Mouse (Mus musculus) kidney, embryonic 15.5 days (tissue): ENCODE data around the gene Tns1. TPM values are rescaled to one million over a fixed set of nuclear protein-coding genes. Genes with fewer than 3 reads are reported as not detected.

Experiments
- ATAC-seq: fragments of 200-750 bp; cut with Nextera tagmentation; replicated peaks from 2 replicates; pipeline ENCODE4 v1.8.0; 2017; ENCODE audit warnings: moderate TSS enrichment; ENCODE audit not compliant: low FRiP score
- H3K27ac ChIP-seq: fragments of 300-500 bp; sonication (generic); 2 replicates; pipeline ENCODE4 v1.5.1; 2015; ENCODE audit warnings: mild to moderate bottlenecking, inconsistent platforms
- H3K27me3 ChIP-seq: fragments of 300-500 bp; sonication (generic); 2 replicates; pipeline ENCODE4 v1.6.1; 2015; ENCODE audit warnings: inconsistent platforms
- H3K36me3 ChIP-seq: fragments of 300-500 bp; sonication (generic); 2 replicates; pipeline ENCODE4 v1.6.1; 2015; ENCODE audit warnings: inconsistent platforms
- H3K4me1 ChIP-seq: fragments of 300-500 bp; sonication (generic); 2 replicates; pipeline ENCODE4 v1.6.1; 2015; ENCODE audit warnings: inconsistent platforms
- H3K4me2 ChIP-seq: fragments of 300-500 bp; sonication (generic); 2 replicates; pipeline ENCODE4 v1.6.1; 2015; ENCODE audit warnings: moderate library complexity, mild to moderate bottlenecking, inconsistent platforms
- H3K4me3 ChIP-seq: fragments of 300-500 bp; sonication (generic); replicated peaks from 2 replicates; pipeline ENCODE4 v1.5.1; 2015; ENCODE audit warnings: mild to moderate bottlenecking, inconsistent platforms
- H3K9ac ChIP-seq: fragments of 300-500 bp; sonication (generic); 2 replicates; pipeline ENCODE4 v1.6.1; 2015; ENCODE audit warnings: mild to moderate bottlenecking, inconsistent platforms
- H3K9me3 ChIP-seq: fragments of 300-500 bp; sonication (generic); replicated peaks from 2 replicates; pipeline ENCODE4 v1.6.1; 2016; ENCODE audit warnings: inconsistent platforms
- WGBS: fragments of 180-500 bp; shearing (Covaris S2); methylation state at CpG from one replicate; pipeline ENCODE4 v1.1.7; 2015; ENCODE audit warnings: mixed read lengths; 5-methylcytosine and 5-hydroxymethylcytosine counted together
- polyA plus RNA-seq: library from polyadenylated mRNA; unstranded; fragments of >200 nt; fragmentation: Nextera tagmentation; extraction: Ambion mirVana; gene quantifications from 2 replicates; pipeline ENCODE4 v1.2.1, GENCODE M21; 2015

Tns1 gene
- polyA plus RNA-seq, 1 experiment from 2014 or later = 70.9 TPM

DNA sequence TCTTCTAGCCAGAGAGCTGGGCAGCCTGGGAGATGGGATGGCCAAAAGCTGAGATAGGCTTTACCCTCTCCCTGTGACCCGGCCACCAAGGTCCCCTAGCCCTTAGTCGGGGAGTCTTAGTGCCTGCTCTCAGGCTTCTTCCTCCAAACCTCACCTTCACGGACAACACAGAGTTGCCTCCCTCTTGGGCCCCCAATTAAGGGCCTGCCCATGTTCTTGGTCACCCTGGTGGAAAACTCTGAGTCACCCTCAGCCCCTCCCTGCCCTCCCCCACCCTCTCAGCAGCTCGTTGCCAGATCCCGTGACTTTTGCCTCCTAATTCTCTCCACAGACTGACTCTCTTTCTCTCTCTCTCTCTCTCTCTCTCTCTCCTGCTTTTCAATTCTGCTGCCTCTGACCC is 39.5 kb downstream of the Tns1 start:
- no peaks in the 10 kb centered on the region for H3K27me3 ChIP-seq
- WGBS = 28% methylated on average over 5 of the region's 5 CpGs
- no peaks in the 10 kb centered on the region for H3K36me3 ChIP-seq
- no peak overlapping the region for H3K4me2 ChIP-seq
- no peaks in the 10 kb centered on the region for H3K9me3 ChIP-seq
- H3K9ac ChIP-seq = no peak overlapping the region
- peaks cover 54% of the 10 kb centered on the region for H3K4me1 ChIP-seq
- H3K4me3 ChIP-seq = no peak overlapping the region
- peak overlapping the region; percentile 74 for H3K27ac ChIP-seq
- no peak for ATAC-seq

DNA sequence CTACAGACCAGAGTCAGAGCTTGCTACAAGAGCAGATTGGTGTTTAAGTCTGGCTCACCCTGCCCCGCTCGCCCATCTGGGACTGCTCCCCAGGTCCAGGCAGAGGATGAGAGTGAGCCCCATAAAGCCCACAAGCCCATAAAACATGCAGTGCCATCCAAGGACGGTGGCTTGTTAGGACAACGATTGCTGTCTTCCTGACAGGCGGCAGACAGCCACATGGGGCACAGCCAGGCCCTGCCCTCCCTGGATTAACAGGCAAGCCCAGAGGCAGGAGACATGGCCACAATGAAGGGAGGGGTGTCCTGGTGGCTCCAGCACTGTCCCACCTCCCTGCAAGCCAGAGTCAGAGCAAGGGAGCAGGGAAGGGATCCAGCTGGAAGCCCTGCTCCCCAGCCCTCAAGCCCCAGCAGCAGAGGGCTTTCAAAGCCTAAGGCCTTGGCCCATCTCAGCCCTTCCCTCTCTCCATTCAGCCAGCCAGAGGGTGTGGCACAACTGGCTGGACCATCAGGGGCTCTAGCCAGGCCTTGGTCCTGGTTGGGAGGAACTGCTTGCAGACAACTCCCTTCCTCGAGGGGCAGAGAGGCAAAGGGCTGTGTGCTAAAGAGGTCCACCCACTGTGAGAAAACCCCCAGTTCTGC is 40.1 kb downstream of the Tns1 start:
- 0 out of 2 replicates have a peak, but pooled peaks have one; percentile 10 for ATAC-seq
- Histone ChIP-seq H3K27me3 (no peaks in the 10 kb centered on the region), H3K4me2 (no peak overlapping the region), H3K27ac (peak overlapping the region; percentile 74), H3K9me3 (no peaks in the 10 kb centered on the region), H3K4me1 (peaks cover 51% of the 10 kb centered on the region), H3K9ac (no peak overlapping the region), H3K36me3 (no peaks in the 10 kb centered on the region), H3K4me3 (no peak overlapping the region)
- 51% methylated on average over 6 of the region's 6 CpGs for WGBS

DNA sequence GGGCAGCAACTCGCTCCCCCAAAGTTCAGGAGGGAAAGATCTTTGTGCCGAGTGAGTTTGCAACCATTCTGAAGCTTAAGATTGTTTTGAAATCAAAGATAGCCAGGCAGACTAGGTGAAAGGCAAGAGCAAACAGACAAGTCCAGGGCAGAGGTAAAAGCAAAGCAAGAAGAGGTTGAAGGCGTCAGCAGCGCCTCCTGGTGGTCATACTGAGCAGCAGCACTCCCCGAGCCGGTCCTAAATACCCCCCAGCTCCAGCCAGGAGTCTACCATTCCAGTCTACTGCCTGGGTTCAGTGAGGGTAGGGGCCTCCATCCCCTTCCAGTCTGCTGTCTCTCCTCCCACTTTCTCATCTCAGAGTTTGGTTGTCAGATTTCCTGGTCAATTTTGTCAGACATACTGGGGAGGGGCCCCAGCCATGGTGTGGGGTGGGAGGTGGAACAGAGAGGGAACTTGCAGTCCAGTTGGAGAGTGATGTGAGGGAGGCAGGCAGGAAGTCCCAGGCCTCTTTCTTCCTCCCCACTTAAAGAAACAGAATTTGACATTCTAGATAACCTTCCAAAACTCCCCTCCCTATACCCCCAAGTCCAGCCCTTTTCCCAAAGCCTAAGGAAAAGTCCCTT is 41.3 kb downstream of the Tns1 start:
- no peak overlapping the region for H3K4me3 ChIP-seq
- no peak overlapping the region for H3K4me2 ChIP-seq
- 11% methylated on average over 6 of the region's 6 CpGs for WGBS
- H3K4me1 ChIP-seq = peaks cover 49% of the 10 kb centered on the region
- H3K27ac ChIP-seq = peak overlapping the region; percentile 74
- H3K36me3 ChIP-seq = no peaks in the 10 kb centered on the region
- ATAC-seq = peak; percentile 44
- no peaks in the 10 kb centered on the region for H3K9me3 ChIP-seq
- no peak overlapping the region for H3K9ac ChIP-seq
- no peaks in the 10 kb centered on the region for H3K27me3 ChIP-seq

DNA sequence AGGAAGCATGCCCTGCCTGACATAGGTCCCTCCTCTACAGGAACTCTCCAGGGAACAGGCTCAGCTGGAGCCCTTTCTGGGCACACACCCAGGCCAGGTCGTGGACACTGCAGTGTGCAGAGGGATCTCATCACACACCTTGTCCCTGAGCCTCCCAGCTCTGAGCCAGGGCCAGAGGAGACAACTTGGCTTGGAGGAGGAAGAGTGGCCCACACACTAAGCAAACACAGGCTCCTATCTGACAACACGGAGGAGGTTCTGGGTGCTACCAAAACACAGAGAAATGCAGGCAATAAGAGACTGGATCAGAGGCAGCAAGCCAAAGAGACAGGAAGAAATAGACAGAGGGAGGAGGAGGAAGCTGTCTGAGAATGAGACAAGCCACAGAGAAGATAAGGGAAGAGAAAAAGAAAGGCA is 42.7 kb downstream of the Tns1 start:
- no peak for ATAC-seq
- peaks cover 53% of the 10 kb centered on the region for H3K4me1 ChIP-seq
- H3K27me3 ChIP-seq = no peaks in the 10 kb centered on the region
- no peaks in the 10 kb centered on the region for H3K9me3 ChIP-seq
- H3K4me3 ChIP-seq = no peak overlapping the region
- no peaks in the 10 kb centered on the region for H3K36me3 ChIP-seq
- WGBS = 26% methylated on average over 2 of the region's 2 CpGs
- H3K4me2 ChIP-seq = no peak overlapping the region
- H3K9ac ChIP-seq = no peak overlapping the region
- peak overlapping the region; percentile 74 for H3K27ac ChIP-seq

DNA sequence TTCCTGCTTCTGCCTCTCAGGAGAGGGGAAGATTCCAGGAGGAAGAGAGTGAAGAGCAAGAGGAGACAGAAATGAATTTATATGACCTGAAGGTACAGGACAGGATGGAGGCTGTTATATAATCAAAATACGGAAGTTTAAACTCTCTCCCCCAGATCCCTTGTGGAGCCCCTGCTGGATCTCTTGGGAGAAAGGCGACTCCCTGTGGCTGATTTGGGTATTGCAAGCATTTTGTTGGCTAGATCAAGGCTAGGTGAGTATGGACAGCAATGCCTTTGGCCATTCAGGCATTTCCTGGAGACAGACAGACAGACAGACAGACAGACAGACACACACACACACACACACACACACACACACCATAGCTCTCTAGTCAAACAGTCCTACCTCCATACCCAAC is 46.9 kb downstream of the Tns1 start:
- H3K9ac ChIP-seq = no peak overlapping the region
- no peak for ATAC-seq
- H3K4me2 ChIP-seq = no peak overlapping the region
- no peak overlapping the region for H3K27ac ChIP-seq
- no peaks in the 10 kb centered on the region for H3K36me3 ChIP-seq
- 2% methylated on average over 2 of the region's 2 CpGs for WGBS
- no peaks in the 10 kb centered on the region for H3K9me3 ChIP-seq
- no peaks in the 10 kb centered on the region for H3K27me3 ChIP-seq
- H3K4me1 ChIP-seq = peaks cover 21% of the 10 kb centered on the region
- no peak overlapping the region for H3K4me3 ChIP-seq

DNA sequence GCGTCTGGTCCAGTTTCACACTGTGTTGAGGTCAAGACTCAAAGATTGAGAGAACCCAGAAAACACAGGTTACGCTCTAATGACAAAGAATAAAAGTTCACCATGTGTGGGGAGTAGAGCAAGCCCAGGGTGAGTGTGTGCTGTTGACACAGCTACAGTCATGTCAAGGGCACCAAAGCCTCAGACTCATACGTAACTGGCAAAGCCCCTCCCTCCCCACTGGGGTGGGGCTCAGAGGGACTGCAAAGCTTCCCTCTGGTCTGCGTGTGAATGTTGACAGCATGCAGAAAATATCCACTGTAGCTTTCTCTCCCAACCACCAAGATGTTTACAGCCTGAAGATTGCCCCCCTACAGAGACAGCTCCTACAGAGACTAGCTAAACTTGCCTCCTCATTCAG is 48.0 kb downstream of the Tns1 start:
- peaks cover 10% of the 10 kb centered on the region for H3K4me1 ChIP-seq
- H3K27me3 ChIP-seq = no peaks in the 10 kb centered on the region
- 76% methylated on average over 4 of the region's 4 CpGs for WGBS
- no peak for ATAC-seq
- H3K4me3 ChIP-seq = no peak overlapping the region
- no peak overlapping the region for H3K27ac ChIP-seq
- no peaks in the 10 kb centered on the region for H3K9me3 ChIP-seq
- no peaks in the 10 kb centered on the region for H3K36me3 ChIP-seq
- peak overlapping the region; percentile 21; the same call in 1 of the 2 replicates for H3K9ac ChIP-seq
- H3K4me2 ChIP-seq = no peak overlapping the region

DNA sequence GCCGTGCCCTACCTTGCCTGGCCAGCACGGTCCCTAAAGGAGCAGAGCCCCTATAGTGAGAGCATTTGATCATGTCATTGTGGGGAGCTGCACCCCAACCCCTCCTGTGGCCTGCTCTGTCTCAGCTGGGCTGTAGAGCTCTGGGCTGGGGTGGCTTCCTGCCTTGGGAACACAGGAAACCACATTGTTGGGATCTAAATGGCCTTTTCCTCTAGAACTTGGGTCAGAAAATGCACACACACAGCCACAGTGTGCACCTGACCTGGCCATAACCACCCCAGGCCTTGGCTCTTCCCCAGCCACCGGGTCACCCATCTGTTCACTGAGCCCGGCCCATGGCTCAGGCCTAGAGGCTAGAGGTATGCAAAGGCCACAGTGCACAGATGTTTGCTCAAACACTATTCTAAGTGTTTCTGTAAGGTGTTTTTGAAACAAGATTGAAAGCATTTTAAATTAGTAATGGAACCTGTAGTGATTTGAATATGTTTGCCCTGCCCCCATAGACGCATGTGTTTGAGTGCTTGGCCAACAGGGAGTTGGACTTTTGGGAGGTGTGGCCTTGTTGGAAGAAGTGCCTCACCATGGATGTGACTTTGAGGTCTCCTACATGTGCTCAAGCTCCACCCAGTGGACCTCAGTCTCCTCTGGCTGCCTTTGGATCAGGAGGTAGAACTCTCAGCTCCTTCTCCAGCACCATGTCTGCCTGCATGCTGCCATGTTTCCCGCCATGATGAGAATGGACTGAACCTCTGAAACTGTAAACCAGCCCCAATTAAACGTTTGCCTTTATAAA is 49.4 kb downstream of the Tns1 start:
- H3K36me3 ChIP-seq = no peaks in the 10 kb centered on the region
- no peak for ATAC-seq
- peak overlapping the region; percentile 37; the same call in 1 of the 2 replicates for H3K27ac ChIP-seq
- peaks cover 18% of the 10 kb centered on the region for H3K4me1 ChIP-seq
- WGBS = 82% methylated on average over 7 of the region's 7 CpGs
- H3K4me2 ChIP-seq = no peak overlapping the region
- H3K27me3 ChIP-seq = no peaks in the 10 kb centered on the region
- H3K9ac ChIP-seq = no peak overlapping the region
- H3K4me3 ChIP-seq = no peak overlapping the region
- H3K9me3 ChIP-seq = no peaks in the 10 kb centered on the region

DNA sequence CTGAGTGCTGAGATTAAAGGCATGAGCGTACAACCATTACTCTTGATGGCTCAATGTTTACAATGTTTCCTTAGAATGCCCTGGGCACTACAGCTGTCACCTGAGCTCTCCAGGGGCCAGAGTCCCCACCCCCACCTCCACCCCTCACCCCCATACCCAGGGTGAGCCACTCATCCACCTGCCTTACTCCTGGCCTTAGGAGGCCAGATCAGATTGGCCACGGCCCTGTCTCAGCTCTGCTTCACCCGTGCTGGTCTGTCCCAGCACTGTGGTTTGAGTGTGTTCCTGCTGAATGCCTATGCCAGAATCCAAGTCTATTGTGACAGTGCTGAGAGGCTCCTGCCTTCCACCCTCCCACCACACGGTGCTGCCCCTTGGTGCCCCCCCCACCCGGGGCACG is 50.5 kb downstream of the Tns1 start:
- Histone ChIP-seq H3K4me2 (no peak overlapping the region), H3K9ac (no peak overlapping the region), H3K27ac (no peak overlapping the region), H3K27me3 (no peaks in the 10 kb centered on the region), H3K4me1 (peaks cover 26% of the 10 kb centered on the region), H3K9me3 (no peaks in the 10 kb centered on the region), H3K36me3 (no peaks in the 10 kb centered on the region), H3K4me3 (no peak overlapping the region)
- ATAC-seq = no peak
- 72% methylated on average over 6 of the region's 6 CpGs for WGBS

DNA sequence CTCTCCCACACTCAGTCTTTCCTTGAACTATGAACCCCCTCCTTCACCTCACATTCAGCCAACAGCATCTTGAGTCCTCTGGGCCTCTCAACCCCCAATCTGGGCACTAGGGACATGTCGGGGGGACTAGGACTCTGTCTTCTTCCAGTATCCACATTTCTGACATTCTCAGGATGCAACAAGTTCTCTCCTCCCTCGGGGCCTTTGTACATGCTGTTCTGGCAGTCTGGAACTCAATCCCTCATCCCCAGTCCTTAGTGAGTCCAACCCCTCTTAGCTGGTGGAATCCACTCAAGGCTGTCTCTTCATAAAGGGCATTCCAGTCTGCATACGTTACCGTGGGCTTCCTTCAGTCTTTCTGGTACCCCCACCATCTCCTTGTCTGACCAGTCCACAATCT is 53.5 kb downstream of the Tns1 start:
- no peaks in the 10 kb centered on the region for H3K9me3 ChIP-seq
- no peaks in the 10 kb centered on the region for H3K27me3 ChIP-seq
- H3K27ac ChIP-seq = no peak overlapping the region
- no peak for ATAC-seq
- 81% methylated on average over 4 of the region's 4 CpGs for WGBS
- no peak overlapping the region for H3K9ac ChIP-seq
- peaks cover 37% of the 10 kb centered on the region for H3K4me1 ChIP-seq
- no peaks in the 10 kb centered on the region for H3K36me3 ChIP-seq
- H3K4me3 ChIP-seq = no peak overlapping the region
- no peak overlapping the region for H3K4me2 ChIP-seq

DNA sequence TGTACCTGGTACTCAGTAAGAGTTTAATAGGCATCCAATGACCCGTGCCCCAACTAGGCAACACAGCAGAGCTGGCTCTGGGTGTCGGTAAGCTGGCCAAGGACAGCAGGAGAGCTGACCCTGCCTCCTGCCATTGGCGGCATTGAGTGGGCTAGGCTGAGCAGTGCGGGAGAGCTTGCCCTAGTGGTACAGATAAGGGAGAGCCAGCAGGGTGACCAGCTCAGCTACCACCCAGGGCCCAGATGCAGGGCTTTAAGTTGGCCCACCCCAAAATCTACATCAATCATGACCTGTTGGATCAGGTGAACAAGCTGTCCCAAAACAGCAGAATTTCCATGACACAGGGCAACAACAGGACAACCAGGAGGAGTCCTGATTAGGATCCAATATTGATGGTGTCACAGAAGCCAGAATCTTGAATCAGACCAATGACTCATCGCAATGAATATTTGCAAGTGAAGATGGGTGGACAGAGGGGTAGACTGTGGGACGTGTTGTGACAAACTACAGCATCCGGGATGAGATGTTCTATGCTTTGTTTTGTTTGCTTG is 54.2 kb downstream of the Tns1 start:
- Histone ChIP-seq H3K36me3 (no peaks in the 10 kb centered on the region), H3K27me3 (no peaks in the 10 kb centered on the region), H3K9ac (no peak overlapping the region), H3K4me2 (no peak overlapping the region), H3K27ac (peak overlapping the region; percentile 85; the same call in 1 of the 2 replicates), H3K9me3 (no peaks in the 10 kb centered on the region), H3K4me3 (no peak overlapping the region), H3K4me1 (peaks cover 37% of the 10 kb centered on the region)
- WGBS = 71% methylated on average over 7 of the region's 7 CpGs
- peak; percentile 24; the same call in 1 of the 2 replicates for ATAC-seq

DNA sequence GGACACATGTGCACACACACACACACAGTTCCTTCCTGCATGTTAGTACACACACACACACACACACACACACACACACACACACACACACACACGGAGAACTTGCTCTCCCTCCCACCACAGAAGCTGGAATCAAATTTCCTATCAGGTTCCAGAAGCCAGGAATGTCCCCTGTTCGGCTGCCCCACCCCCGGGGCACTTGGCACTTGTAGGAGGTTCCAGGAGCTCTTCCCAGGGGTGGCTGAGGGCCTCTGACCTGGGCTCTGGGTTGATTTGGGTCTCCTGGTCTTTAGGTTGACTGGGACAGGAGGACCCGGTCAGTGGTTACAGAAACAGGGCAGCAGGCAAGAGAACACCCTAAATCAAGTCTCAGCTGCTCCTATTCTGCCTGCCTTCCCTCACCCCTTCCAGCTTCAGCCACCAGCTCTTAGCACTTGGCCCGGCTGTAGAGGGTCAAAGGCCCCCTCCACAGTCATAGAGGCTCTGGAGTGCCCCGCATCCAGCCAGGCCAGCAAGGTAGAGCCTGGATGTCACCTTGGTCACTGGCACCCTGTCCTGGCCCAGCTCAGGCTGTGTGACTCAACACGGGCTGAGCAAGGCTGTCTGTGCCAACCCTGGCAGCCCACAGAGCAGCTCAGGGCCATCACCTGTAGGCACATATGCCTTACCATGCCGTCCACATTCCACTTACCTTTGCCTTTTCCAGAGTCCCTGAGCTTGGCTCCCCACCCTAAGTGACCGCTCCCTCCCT is 55.0 kb downstream of the Tns1 start:
- Histone ChIP-seq H3K9me3 (no peaks in the 10 kb centered on the region), H3K9ac (0 out of 2 replicates have a peak overlapping the region, but pooled peaks have one; percentile 37), H3K36me3 (no peaks in the 10 kb centered on the region), H3K4me1 (peaks cover 37% of the 10 kb centered on the region), H3K27ac (peak overlapping the region; percentile 85), H3K27me3 (no peaks in the 10 kb centered on the region), H3K4me2 (peak overlapping the region; percentile 79), H3K4me3 (peak overlapping the region; percentile 43)
- peak; percentile 61 for ATAC-seq
- 28% methylated on average over 9 of the region's 9 CpGs for WGBS
